Mouse (Mus musculus): ENCODE data around the gene Prrc2b.

Gene Prrc2b

DNA sequence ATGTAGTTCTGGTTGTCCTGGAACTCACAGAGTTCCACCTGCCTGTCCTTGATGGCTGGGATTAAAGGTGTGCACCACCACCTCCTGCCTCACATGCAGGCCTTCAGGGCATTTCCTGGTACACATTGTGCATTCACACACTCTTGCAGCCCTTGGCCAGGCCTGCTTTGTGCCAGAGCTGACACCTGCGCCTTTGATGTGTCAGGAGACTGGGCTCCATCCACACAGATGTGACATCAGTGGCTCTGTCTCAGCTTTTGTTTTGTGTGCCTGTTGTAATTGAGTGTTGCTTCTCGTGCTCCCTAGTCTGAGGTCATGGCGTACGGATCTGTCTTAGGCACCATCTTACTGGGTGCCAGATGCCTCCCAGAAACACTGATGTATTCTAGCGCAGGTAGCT is 30.5 kb downstream of the Prrc2b start:
- intact Hi-C loops (cut with DNase I): no loop called here

DNA sequence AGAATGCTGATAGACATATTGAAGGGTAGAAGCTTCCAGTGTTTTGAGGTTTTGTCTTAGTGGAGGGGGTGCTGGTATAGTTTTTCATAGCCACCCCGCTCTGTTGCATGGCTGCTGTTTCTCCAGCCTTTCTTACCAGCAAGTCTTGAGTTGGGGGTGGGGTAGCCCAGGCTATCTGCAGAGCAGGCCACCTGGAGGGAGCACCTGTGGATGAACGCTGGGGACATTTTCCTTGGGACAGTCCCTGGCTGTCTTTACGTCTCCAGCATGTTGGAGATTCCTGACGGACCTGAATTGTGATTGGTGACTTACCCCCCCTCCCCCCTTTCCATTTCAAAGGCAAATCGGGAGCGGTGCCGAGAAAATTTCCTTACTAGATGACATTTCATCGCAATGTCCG is 31.2 kb downstream of the Prrc2b start:
- intact Hi-C loops (cut with DNase I): no loop called here

DNA sequence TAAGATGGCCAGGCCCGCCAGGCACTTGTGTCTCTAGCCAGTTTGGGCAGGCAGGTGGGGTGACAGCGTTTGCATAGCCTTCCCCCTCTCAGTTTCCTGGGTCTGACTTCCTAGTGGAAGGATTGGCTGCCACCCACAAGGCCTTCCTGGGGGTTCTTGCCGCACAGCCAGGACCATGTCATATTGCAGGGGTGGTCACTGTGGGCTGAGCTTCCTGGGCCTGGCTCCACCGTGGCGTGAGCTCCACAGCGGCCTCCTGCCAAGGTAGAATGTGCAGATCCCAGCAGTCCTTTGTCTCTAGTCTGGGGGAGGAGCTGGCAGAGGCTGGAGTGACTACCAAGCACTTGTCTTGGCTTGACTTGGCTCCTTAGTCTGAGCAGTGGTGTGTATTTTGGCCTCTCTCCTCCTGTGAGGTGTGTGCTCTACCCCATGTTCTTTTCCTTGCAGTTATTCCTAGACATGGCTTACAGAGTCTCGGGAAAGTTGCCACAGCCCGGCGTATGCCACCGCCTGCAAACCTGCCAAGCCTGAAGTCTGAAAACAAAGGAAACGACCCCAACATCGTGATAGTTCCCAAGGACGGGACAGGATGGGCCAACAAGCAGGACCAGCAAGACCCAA is 31.9 kb downstream of the Prrc2b start:
- intact Hi-C loops (cut with DNase I): no loop called here

DNA sequence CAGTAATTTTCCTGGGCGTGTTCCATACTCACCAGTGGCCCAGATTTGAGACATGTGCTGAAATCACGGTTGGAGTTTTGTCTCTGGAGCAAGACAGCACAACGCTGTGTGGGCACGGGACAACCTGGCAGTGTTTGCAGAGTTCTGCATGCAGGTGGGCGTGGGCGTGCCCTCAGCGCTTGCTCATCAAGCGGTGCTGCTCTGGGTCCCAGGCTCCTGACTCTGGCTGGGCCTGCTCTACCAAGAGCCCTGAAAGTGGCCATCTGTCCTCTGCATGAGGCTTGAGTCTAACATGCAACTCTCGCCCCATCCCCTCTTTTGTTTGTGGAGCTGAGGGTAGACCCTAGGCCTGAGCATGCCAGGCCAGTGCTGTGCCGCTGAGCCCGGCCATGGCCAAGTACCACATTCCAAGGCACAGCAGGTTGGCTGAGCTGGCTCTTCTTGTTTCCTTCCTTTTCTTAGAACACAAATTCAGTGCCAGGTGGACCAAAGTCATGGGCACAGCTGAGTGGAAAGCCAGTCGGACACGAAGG is 36.2 kb downstream of the Prrc2b start:
- intact Hi-C loops (cut with DNase I): no loop called here

DNA sequence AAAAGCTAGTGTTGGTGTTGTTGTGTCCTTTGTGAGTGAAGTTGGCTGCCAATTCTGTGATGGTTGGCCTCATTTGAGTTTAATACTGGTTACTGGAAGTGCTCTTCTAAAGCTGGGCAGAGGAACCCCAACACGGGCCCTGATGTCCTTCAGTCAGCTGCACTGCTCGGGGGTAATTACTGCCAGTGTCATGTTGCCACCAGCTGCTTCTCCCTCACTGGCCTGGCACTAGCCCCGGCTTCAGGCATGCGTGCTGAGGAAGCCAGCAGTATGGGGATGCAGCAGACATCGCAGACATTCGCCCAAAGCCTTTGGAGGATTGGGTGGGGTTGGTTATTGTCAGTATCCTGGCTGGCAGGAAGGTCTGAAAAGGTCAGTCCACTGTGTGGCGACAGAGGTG is 36.8 kb downstream of the Prrc2b start:
- intact Hi-C loops (cut with DNase I): no loop called here

DNA sequence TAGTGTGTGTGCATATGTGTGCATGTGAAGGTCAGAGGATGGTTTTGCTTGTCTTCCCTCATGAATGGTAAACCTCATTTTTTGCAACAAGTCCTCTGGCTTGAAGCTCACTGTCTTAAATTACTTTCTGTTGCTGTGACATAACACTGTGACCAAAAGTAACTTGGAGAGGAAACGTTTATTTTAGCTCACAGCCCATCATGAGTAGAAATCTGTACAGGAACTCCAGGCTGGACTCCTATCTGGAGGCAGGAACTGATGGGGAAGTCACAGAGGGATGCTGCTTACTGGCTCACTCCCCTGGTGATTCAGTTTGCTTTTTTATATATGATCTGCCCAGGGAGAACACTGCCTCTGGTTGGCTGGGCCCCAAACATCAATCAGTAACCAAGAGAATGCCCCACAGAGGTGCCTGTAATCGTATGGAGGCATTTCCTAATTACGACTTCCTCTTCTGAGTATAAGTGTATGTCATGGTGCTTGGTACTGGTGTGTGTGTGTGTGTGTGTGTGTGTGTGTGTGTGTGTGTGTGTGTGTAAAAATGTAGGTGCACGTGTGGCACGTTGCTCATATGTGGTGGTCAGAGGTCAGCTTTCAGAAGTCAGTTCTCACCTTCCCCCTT is 38.3 kb downstream of the Prrc2b start:
- intact Hi-C loops (cut with DNase I): no loop called here

DNA sequence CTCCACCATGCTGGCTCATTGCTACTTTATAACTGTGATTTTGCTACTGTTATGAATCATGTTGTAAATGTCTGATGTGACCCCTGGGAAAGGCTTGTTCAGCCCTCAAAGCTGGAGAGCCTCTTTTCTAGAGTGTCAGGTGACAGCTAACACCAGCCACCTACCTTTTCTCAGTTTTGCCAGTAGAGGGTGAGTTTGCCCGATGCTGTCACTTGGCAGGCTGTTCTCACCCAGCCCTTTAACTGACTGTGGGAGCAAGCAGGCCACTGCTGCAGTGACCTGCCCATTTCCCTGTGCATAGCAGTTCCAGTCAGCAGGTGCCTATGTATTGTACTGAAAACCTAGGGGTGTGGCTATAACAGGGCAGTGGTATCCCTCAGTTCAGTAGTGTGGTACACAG is 39.7 kb downstream of the Prrc2b start:
- intact Hi-C loops (cut with DNase I): loop anchor here (5.0 kb wide), 1 partner anchor 38 kb away; the partner anchor contains the start of gene Prrc2b

DNA sequence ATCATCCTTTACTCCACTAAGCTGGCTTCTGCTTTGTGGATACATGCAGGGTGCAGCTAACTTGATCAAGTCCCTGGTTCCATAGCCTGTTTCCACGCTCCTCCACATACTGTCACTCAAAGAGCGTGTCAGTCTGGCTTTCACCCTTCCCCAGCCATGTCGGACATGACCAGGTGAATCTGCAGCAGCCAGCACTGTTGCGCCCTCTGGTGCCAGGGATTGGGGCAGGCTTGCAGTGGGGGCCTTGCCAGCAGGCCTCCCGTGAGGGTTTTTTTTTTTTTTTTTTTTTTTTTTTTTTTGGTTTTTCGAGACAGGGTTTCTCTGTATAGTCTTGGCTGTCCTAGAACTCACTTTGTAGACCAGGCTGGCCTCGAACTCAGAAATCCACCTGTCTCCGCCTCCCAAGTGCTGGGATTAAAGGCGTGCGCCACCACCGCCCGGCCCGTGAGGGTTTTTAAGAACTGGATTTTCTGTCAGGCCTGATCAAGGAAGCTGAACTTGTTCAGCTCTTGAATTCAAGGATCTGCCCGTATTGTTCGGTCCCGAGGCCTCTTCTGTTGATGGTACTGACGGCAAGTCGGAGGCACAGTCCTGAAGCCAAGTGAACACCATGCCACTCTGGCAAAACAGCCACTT is 41.1 kb downstream of the Prrc2b start:
- intact Hi-C loops (cut with DNase I): loop anchor here (5.0 kb wide), 1 partner anchor 40 kb away; the partner anchor contains the start of gene Prrc2b

DNA sequence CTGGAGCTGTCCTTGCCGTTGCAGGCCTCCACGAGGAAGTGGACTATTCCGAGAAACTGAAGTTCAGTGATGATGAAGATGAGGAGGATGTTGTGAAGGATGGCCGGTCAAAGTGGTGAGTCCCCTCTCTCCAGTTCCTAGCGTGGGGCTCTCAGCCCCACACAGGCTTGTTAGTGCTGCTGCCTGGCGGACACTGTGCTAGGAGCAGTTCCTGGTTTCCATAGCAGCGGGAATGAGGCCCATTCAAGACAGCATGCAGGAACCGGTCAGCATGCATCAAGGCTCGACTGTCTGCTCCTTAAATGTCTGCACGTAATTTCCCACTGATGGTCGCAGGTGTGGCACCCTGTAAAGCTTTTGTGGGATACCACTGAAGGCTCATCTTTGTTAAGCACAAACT is 48.1 kb downstream of the Prrc2b start:
- intact Hi-C loops (cut with DNase I): no loop called here

DNA sequence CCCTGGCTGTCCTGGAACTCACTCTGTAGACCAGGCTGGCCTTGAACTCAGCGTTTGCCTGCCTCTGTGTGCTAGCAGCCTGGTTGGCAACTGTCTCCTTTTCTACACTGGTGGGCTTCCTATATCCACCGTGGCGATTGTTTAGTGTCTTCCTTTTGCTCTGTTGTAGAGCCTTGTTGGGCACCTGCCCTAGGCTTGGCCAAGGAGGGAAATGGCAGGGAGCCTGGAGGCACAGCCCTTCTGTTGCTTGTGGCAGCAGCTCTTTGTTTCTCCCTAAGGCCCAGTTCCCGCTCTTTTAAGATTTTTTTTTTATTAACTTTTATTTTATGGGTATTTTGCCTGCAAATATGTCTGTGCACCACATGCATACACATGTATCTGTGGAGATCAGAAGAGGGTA is 49.2 kb downstream of the Prrc2b start:
- intact Hi-C loops (cut with DNase I): no loop called here

DNA sequence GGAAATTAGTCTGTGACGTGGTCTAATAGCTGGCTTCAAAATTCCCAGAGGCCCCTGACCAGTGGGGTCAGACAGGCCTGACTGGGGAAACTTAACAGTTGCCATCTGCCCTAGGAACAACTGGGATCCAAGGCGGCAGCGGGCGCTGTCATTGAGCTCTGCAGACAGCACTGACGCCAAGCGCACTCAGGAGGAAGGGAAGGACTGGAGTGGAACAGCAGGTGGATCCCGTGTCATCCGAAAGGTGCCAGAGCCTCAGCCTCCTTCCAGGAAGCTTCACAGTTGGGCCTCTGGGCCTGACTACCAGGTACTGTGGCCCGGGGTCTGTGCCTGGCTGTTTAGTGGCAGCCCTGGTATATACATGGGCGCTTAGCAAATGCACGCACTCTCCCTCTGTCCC is 49.8 kb downstream of the Prrc2b start:
- intact Hi-C loops (cut with DNase I): no loop called here

DNA sequence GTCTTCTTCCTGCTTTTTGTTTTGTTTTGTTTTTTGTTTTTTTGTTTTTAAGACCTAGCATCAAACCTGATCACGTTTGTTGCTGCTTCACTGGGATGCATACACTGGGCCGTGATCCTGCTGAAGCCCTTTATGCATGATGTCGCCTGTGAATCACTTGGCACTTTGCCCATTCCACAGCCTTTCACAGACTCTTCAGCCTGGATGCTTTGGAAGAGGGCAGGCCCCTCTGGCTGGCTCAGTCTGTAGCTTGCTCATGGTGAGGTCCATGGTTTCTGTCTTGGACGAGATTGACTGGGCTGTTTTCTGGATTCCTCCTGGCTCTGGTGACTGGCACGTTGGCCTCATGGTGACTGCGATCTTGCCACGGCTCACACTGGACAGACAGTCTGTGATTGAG is 50.6 kb downstream of the Prrc2b start:
- intact Hi-C loops (cut with DNase I): no loop called here

DNA sequence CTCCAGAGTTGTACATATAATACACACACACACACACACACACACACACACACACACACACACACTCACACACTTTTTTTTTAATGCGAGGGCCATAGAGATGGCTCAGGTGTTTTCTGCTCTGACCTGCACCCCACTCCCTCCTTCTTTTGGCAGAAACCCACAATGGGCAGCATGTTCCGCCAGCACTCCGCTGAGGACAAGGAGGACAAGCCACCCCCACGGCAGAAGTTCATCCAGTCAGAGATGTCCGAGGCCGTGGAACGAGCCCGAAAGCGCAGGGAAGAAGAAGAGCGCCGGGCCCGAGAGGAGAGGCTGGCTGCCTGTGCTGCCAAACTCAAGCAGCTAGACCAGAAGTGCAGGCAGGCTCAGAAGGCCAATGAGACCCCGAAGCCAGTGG is 53.0 kb downstream of the Prrc2b start:
- intact Hi-C loops (cut with DNase I): no loop called here

DNA sequence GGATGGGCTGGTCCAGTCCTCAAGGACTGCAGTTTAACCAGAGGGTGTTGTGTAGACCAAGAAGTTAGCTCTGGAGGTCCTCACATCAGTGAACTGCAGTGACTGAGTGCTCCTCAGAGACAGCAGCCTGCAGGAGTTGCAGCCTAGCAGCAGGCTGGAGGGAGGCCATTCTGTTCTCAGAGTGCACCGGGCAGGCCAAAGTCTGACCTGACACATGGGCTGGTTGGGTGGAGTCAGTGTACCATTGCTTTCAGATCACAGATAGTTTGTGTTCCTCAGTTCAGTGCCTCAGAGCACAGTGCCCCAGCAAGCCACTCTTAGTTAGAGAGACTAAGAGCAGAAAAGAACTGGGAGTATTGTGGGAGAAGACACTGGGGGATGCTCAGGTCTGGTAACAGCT is 56.8 kb downstream of the Prrc2b start:
- intact Hi-C loops (cut with DNase I): no loop called here

DNA sequence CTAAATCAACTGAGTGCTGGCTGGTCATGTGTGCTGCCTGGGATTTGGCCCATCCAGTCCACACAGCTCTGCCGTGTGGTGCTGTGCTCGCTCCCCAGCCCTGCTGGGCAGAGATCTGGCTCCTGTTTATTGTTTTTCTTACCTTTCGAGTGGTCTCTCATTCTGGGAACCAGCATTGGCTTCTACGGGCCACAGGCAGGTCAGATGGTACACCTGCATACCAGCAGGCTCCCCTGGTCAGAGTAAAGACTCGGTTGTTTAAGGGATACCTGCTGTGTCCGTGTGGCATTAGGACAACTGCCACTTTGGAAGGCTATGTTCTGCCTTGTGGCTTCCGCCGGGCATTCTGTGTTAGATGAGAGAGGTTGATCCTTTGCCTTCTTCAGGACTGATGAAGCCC is 60.8 kb downstream of the Prrc2b start:
- intact Hi-C loops (cut with DNase I): no loop called here

DNA sequence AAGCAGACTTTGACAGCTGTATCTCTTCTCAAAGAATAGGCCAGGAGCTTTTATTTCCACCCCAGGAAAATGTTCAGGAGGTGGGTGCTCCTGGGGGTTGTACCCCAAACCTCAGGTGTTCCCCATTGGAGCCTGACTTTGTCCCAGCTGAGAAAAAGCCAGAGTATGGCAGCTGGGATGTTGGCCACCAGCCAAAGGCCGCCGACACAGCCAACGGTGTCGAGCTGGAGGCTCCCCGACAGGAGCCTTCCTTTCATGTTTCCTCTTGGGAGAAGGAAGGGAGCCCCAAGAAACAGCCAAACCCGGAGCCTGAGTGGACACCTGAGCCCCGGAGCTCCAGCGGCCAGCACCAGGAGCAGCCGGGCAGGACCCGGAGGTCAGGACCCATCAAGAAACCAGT is 62.1 kb downstream of the Prrc2b start:
- intact Hi-C loops (cut with DNase I): no loop called here

DNA sequence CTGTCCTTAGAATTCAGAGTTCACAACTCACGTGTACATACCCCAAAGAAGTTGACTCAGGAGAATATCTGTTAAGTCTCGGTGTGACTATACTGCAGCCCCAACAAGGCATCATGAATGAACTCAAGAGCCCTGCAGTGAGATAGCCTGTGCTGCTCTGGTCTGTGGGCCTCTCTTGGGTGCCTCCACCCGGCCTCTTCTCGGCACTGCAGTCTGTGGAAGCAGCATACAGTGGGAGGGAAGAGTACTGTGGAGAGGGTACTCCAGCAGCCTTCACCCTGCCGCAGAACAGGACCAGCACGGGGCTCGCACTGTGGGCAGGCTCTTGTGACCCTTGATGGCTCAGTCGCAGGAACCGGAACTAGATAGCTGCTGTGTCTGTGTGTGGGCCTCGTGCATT is 64.7 kb downstream of the Prrc2b start:
- intact Hi-C loops (cut with DNase I): no loop called here

DNA sequence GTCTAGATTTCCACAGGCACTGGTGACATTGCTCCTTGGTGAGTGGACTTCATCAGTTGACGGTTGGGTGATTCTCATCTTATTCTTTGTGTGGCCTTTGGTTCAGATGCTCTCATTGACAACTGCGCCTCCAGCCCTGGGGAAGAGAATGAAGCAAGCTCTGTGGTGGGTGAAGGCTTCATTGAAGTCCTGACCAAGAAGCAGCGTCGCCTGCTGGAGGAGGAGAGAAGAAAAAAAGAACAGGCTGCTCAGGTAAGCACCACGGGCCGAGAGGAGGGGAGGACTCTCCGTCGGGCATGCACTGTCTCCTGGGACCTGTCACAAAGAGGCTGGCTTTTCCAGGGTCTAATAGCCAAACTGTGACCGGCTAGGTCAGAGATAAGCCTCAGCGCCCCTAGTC is 65.6 kb downstream of the Prrc2b start:
- intact Hi-C loops (cut with DNase I): no loop called here

DNA sequence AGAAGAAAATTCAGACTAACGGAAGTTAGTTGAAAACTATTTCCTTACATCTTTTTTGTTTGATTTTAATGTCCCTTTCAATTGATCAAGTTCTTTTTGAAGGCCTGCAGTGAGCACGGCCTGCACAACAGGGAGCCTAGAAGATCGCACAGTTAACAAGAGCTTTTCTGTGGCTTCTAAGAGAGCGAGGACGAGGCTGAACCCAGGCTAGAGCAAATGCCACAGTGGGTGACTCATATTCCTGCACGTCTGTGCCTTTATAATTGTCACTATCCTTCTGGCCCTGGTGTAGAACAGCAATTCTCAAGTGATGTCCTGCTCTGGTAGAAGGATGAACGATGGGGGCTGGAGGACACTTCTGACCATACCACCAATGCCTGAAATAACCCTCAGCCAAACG is 66.8 kb downstream of the Prrc2b start:
- intact Hi-C loops (cut with DNase I): no loop called here

DNA sequence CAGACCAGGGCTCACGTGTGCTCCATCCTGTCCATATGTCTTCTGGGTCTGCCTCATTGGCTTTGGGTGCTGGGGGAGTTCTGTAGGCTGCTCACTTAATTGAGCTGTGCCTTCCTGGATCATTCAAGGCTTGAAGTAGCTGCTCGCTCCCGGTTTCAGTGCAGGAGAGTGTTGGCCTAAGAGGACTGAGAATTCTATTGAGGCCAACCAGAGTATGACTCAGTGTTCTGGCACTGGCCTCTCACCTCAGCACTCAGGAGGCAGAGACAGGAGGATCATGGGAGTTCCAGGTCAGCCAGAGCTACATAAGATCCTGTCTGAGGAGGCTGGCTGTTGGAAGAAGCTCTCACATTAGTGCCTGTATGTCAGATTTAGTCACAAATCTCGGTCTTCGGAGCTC is 67.2 kb downstream of the Prrc2b start:
- intact Hi-C loops (cut with DNase I): no loop called here

DNA sequence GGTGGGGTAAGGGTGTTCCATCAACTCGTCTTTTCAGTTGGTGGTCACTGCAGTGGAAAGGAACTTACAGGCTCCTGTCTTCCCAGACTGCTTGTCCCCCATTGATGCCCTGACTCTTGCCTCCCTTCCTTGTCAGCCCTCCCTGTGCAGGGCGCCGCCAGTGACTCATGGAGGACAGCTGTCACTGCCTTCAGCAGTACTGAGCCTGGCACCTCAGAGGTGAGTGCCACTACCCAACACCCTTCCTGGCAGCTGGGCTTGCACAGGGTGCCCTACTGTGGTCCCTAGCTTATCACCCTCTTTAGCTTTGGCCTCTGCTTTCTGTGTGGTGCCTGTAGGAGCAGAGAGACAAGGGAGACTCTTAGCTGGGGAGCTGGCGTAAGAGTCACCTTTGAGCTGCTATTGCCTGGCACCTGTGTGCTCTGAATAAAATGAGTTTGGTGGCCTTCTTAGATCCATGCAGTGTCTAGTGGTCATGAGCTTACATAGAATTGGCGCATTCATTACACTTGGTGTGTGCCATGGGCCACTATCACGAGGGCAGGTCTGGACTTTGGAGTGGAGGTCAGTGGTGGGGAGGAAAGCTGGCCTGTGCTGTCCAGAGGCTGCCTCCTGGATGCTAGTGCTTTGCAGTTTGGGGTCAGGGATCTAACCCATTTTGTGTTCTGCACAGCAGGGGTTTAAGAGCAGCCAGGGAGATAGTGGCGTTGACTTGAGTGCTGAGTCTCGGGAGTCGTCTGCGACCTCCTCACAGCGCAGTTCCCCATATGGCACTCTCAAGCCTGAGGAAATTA is 67.9 kb downstream of the Prrc2b start:
- intact Hi-C loops (cut with DNase I): no loop called here

DNA sequence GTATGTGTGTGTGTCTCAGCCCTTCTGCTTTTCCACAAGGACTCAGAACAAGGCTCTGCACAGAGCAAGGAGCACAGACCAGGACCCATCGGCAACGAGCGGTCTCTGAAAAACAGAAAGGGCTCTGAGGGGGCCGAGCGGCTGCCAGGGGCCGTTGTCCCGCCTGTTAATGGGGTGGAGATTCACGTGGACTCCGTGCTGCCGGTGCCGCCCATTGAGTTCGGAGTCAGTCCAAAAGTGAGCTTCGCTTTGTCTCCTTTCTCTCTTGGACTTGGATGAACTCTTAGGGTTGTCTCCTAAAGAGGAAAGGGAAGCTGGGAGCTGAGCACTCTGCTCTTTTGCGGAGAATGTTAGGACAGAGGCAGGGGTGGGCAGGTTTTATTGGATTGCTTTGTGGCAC is 68.6 kb downstream of the Prrc2b start:
- intact Hi-C loops (cut with DNase I): no loop called here

Data from adrenal gland (tissue).